Mouse (Mus musculus): ENCODE data around the gene Uimc1.

GRCm38 (mm10) chr13:55140271-55140670, 40.2 kb upstream of the Uimc1 start:
- TF ChIP-seq CTCF (IDR thresholded peaks at IDR 0.05; ENCODE audit: extremely low read depth, insufficient read length, insufficient replicate concordance, low read depth, low read length) (no peak), POLR2A (IDR thresholded peaks at IDR 0.05; ENCODE audit: low read depth, low read length) (no peak)
